Mouse (Mus musculus): ENCODE results near the gene Dpm3. TPM values are rescaled to one million over a fixed set of nuclear protein-coding genes. Genes with fewer than 3 reads are reported as not detected.

The Dpm3 gene
- total RNA-seq, 2 experiments from 2014 or later: 50.0 to 52.3 TPM

- DNase-seq: no peak
- intact Hi-C loops (cut with DNase I): no loop called here
Measured at GRCm38 (mm10) chr3:89231345-89231744, 27.8 kb upstream of the Dpm3 start.

DNA sequence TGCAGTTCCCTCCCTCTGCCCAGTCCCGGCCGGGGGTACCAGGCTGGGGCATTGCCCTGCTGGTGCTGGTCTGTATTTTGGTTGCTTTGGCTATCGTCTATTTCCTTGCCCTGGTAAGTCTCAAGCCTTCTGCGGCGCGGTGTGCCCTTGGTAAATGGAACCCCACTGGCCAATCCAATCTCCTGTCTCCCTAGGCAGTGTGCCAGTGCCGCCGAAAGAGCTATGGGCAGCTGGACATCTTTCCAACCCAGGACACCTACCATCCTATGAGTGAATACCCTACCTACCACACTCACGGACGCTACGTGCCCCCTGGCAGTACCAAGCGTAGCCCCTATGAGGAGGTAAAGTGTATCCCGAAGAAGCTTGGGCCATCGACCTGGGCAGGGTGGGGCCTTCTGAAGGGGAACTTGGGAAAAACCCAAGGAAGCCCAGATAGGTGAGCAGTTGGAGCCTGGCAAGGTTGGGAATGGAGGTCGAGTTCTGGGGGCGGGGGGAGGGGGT lies 27.3 kb upstream of the Dpm3 start:
- no peak for DNase-seq
- intact Hi-C loops (cut with DNase I): no loop called here

GRCm38 (mm10) chr3:89232614-89233013 lies 26.5 kb upstream of the Dpm3 start:
- no peak for DNase-seq
- intact Hi-C loops (cut with DNase I): no loop called here

DNA sequence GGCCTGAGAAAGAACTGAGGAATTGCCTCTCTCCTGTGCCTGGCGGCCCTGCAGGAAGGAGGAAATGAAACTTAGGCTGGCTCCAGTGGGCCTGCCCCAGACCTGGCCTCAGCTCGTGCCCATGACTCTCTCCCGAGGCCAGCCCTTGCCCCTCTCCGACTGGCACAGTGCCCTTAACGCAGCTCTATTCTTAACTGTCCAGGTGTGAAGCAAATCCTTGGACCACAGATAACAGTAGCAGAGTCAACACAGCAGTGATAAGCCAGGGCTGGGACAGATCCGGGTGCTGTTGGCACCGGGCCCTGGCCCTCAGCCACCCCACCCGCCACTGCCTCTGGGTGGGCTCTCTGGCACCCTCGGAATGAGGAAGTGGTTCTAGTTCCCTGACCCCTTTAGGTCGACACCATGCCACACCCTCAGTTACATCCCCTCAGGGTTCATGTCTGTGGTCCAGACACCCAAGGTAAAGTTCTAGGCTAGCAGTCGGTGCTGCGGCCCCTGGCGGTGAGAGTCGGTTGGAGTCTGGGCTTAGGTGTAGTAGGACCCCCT lies 25.5 kb upstream of the Dpm3 start:
- intact Hi-C loops (cut with DNase I): no loop called here
- peak; percentile 22 to 24 for DNase-seq

- no peak for DNase-seq
Measured at GRCm38 (mm10) chr3:89236516-89236915, 22.6 kb upstream of the Dpm3 start.

DNA sequence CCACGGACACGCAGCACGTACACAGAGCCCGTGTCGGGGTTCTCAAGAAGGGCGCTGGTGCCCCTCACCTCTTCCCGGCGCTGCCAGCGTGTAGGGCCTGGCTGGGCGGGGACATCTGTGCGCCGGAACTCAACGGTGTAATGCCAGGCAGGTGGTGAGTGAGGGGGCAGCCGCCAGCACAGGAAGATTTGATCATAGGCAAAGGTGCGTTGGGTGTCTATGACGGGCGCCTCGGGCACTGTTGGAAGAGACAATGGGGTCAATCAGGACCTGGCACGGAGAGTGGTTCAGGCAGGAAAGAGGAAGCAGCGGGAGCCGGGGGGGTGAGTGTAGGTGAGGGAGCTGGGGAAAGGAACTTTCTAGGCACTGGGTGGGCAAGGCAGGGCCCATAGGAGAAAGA lies 21.5 kb upstream of the Dpm3 start:
- intact Hi-C loops (cut with DNase I): no loop called here
- DNase-seq: no peak

More at GRCm38 (mm10) chr3:89236516-89236915, 22.6 kb upstream of the Dpm3 start:
- intact Hi-C loops (cut with DNase I): no loop called here

- DNase-seq: no peak
- intact Hi-C loops (cut with DNase I): no loop called here
Measured at GRCm38 (mm10) chr3:89238494-89238893, 20.7 kb upstream of the Dpm3 start.

DNA sequence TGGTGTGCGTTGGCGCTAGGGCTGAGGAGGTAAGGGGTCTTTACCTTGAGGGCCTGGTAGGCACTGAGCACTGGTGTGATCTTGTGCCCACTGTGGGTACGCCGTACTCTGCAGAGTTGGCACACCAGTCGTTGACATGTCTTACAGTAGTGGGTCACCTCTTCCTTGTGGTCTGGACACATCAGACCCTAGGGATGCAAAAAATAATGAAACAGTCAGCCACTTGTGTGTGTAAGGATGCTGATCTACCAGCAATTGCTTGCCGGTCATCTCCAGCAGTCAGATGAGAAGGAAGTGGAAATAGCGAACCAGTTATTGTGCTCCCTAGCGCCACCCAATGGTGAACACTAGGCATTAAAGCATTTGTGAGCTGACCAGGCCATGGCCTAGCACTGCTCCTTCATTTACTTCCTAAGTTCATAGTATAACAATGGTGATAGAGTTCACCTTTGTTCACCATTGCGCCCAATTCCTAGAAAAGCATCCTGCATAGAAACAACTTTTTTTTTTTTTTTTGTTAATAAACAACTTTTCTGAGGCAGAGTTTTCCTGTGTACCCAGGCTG lies 16.7 kb upstream of the Dpm3 start:
- intact Hi-C loops (cut with DNase I): no loop called here
- peak in 1 of 2 experiments; percentile 67 for DNase-seq

- intact Hi-C loops (cut with DNase I): no loop called here
Measured at GRCm38 (mm10) chr3:89243609-89244008, 15.5 kb upstream of the Dpm3 start.

DNA sequence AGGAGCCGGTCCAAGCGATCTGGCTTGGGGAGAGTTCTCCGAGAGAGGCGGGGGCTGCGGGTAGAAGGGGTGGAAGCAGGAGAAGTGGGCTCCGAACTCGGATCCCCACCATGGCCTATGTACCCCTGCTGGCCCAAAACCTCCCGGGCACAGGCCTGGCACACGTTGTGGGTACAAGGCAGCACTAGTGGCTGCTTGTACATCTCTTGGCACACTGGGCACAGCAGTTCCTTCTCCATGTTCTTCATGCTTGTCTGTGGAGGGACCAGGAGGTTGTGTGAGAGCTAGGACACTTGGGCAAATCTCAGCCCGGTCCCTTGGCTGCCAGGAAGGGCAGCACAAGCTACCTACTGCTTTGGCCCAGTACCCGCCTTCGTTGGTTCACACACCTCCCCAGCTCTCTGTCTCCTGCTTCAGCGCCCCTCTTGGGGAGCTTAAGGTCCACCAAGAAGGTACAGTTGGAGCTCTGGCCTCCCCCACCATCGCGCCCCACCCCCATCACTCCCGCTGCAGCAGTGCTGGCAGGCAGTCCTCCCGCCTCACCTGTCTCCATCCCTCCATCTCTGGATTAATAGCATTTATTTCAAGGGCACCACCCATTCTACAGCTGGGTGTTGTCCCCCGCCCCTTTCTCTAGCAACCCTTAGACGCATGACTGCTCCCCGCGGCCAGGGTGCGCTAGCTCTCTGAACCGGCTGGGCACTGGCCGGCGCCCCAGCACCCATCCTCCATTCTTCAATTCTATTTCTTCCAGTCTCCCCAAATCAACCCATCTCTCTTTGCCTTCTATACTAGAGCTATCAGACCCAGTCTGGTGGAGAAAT lies 14.8 kb upstream of the Dpm3 start:
- intact Hi-C loops (cut with DNase I): no loop called here
- no peak for DNase-seq

More at GRCm38 (mm10) chr3:89243609-89244008, 15.5 kb upstream of the Dpm3 start:
- no peak for DNase-seq

- intact Hi-C loops (cut with DNase I): no loop called here
- DNase-seq: no peak
Measured at GRCm38 (mm10) chr3:89244982-89245687, 14.0 kb upstream of the Dpm3 start.

GRCm38 (mm10) chr3:89245688-89246171 lies 13.4 kb upstream of the Dpm3 start, which contains the start of gene Krtcap2:
TSS of gene Krtcap2 (plus strand) at chr3:89245966.
- intact Hi-C loops (cut with DNase I): no loop called here
- DNase-seq: peak; percentile 32 to 48

DNA sequence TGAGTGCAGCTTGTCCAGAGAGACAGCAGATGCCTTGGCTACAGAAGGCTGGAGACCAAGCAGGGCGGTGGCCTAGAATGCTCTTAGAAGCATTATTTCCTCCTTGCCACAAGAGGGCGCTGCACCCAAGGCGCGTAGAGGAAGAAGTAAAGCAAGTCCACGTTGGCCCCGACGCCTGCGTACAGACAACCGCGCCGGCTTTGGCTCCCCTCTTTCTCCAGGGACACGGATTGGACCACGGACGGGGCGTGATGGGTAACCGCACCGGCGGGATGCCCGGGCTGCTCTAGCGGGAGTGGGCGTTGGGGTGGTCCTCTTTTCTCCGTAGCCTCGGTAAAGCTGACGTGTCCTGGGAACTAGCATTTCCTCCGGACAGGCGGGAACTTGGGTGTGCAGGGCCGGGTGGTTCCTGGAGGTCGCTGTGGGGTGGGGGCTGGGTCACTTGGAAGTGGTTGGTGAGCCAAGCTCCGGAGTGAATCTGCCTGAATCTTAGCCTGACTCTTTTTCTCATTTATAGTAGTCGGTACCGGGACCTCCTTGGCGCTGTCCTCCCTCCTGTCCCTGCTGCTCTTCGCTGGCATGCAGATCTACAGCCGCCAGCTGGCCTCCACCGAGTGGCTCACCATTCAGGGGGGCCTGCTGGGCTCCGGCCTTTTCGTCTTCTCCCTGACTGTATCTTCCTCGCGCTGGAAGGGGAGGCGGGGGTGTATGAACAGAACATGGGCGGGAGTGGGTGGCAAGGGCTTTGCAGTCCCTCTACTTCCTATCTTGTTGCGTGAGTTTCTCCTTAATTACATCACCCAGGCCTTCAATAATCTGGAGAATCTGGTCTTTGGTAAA lies 12.7 kb upstream of the Dpm3 start, which contains the start of gene Trim46:
Gene Trim46 (minus strand): TSS at position 49 of the 840 bp plus-strand sequence.
- intact Hi-C loops (cut with DNase I): no loop called here
- DNase-seq: peak; percentile 90 to 93

DNA sequence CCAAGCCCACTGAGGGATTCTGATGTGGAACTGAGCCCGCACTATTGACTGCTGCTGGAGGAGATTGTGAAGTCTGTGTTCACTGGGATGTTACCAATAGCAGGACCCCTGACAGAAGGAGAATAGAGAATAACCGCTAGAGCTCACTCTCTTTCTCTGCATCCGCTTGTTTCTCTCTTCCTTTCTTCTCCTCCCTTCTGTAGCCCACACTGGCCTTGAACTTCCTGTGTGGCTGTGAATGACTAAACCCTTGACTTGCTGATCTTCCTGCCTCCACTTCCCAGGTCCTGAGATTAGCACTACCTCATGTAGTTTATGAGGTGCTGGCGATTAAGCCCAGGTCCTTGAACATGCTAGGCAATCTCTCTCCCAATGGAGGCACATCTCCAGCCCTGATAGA lies 11.7 kb upstream of the Dpm3 start:
- DNase-seq: no peak
- intact Hi-C loops (cut with DNase I): no loop called here

DNA sequence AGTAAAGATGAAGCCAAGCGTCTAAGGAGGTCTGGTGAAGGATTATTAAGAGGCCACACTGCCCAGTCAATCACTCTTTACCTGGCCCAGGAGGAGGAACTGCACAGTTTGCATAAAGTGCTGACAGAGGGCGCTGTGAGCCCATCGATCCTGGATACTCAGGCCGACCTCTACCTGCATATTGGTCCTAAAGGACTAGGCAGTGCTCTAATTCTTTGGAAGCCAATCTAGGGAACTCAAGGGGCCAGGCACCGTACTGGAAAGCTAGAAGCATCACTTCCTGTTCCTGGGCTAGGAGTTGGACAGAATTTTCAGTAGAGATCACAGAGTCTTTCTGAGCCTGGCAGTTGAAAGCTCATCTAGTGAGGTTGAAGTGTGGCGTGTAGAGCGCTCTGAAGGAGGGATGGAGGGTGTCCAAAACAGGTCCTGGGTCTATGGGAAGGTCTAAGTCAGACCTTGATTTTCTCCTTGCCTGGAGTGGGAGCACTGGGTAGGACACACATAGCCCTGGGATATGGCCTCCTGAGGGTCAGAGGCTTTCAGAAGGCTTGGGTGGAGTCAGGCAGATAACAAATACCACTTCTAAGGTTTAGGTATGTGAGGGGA lies 8.6 kb upstream of the Dpm3 start:
- intact Hi-C loops (cut with DNase I): loop anchor here (1.0 to 5.0 kb wide), 3 partner anchors 32 to 102 kb away; no protein-coding TSS in a partner anchor
- peak; percentile 75 to 79 for DNase-seq

- intact Hi-C loops (cut with DNase I): loop anchor here (5.0 kb wide), 1 partner anchor 101 kb away; no protein-coding TSS in a partner anchor
Measured at GRCm38 (mm10) chr3:89251365-89251895, 7.7 kb upstream of the Dpm3 start.

DNA sequence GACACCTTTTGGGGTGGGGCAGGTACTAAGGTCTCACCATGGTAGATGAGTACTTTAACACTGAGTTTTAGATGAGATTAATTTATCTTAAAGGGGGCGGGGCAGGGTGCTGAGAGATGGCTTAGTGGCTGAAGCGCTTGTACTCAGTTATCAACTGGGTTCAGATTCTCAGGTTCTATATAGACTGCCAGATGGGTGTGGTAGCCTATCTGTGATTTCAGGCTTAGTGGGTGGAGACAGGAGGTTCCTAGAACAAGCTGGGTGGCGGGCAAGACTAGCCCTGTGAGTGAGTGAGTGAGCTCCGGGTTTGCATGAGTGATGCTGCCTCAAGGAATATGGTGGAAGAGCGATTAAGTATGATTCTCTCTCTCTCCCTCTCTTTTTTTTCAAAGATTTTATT lies 4.2 kb upstream of the Dpm3 start:
- DNase-seq: no peak
- intact Hi-C loops (cut with DNase I): loop anchor here (5.0 kb wide), 1 partner anchor 97 kb away; no protein-coding TSS in a partner anchor

More at GRCm38 (mm10) chr3:89251365-89251895, 7.7 kb upstream of the Dpm3 start:
- DNase-seq: peak; percentile 68 to 81

DNA sequence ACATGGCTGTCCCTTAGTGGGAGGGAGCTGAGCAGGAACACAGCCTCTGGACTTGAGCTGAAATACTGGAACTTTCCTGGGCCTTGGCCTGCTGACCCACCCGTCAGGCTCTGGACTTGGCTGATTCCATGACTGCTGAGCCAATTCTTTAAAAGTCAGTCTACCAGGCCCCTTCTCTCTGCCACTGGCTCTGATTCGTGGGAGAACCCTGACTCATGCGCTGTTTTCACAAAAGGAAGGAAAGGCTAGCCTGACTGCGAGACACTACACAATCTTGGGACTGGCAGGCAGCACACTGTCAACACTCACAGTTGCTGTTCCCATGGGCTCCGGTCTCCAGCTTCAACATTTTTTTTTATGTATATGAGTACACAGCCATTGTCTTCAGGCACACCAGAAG lies 3.0 kb upstream of the Dpm3 start:
- intact Hi-C loops (cut with DNase I): no loop called here

GRCm38 (mm10) chr3:89260211-89260610 lies 1.1 kb downstream of the Dpm3 start:
- intact Hi-C loops (cut with DNase I): loop anchor here (10.0 kb wide), 1 partner anchor 585 kb away; no protein-coding TSS in a partner anchor
- DNase-seq: no peak

More for the DNA sequence above, 3.0 kb upstream of the Dpm3 start:
- DNase-seq: peak in 1 of 2 experiments; percentile 26
